Mouse (Mus musculus) ES-E14 (cell line): ENCODE measurements around the gene Fbxl19.

ENCODE experiments used
- HCFC1 ChIP-seq: IDR thresholded peaks from 2 replicates; pipeline ENCODE4 v1.6.1; 2012; ENCODE audit warnings: low read length, inconsistent platforms, borderline replicate concordance; ENCODE audit not compliant: insufficient read depth
- MAFK ChIP-seq: IDR thresholded peaks from 2 replicates; pipeline ENCODE4 v1.6.1; 2014; ENCODE audit warnings: mild to moderate bottlenecking, low read depth, low read length, inconsistent platforms; ENCODE audit not compliant: insufficient read depth

- TF ChIP-seq HCFC1 (no peak), MAFK (no peak)
These were observed 32.9 kb upstream of the Fbxl19 start for GRCm38 (mm10) chr7:127711456-127711855.
